Mouse (Mus musculus): ENCODE results near the gene Tmem184b. TPM values are rescaled to one million over a fixed set of nuclear protein-coding genes. Genes with fewer than 3 reads are reported as not detected.

Gene Tmem184b
- polyA plus RNA-seq, 1 experiment from 2014 or later = 29.4 TPM

- Histone ChIP-seq H3K4me3 (no peak overlapping the region), H3K9ac (no peak overlapping the region), H3K4me2 (no peak overlapping the region), H3K36me3 (ENCODE audit: poor library complexity, severe bottlenecking) (peaks cover 69% of the 10 kb centered on the region), H3K4me1 (no peaks in the 10 kb centered on the region), H3K27ac (no peak overlapping the region), H3K27me3 (no peaks in the 10 kb centered on the region), H3K9me3 (replicated peaks) (no peaks in the 10 kb centered on the region)
- ATAC-seq = no peak
- WGBS = 46% methylated on average over 3 of the region's 3 CpGs
These were observed 28.6 kb downstream of the Tmem184b start for GRCm38 (mm10) chr15:79374760-79375159.

DNA sequence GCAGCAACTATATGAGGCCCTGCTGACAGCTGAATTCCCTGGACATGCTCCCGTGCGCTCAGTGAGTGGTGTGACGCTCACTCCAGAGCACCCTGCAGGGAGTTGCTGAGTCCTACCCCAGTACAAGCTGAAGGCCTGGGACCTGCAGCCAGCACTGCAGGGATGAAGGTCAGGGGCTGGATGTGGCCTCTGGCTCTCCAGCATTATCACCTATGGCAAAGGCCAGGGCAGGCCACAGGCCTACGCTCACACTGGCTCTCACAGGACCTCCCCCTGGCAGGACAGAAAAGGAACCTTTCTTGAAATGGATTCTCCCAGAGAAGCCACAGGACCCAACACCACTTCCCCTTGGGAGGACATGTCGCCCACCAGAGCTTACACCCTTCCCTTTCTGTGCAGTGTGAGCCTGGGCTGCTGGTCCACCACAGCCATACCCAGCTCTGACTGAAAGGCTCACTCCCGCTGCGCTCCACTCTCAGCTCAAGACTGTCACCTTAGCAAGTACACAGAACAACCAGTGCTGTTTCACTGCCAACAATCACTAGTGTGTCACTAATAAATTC is 33.0 kb downstream of the Tmem184b start:
- H3K27me3 ChIP-seq = no peaks in the 10 kb centered on the region
- H3K4me1 ChIP-seq = no peaks in the 10 kb centered on the region
- no peak for ATAC-seq
- no peak overlapping the region for H3K4me2 ChIP-seq
- H3K9me3 ChIP-seq (replicated peaks) = no peaks in the 10 kb centered on the region
- H3K9ac ChIP-seq = no peak overlapping the region
- WGBS = 84% methylated on average over 7 of the region's 7 CpGs
- H3K36me3 ChIP-seq (ENCODE audit: poor library complexity, severe bottlenecking) = peaks cover 68% of the 10 kb centered on the region
- no peak overlapping the region for H3K27ac ChIP-seq
- no peak overlapping the region for H3K4me3 ChIP-seq

DNA sequence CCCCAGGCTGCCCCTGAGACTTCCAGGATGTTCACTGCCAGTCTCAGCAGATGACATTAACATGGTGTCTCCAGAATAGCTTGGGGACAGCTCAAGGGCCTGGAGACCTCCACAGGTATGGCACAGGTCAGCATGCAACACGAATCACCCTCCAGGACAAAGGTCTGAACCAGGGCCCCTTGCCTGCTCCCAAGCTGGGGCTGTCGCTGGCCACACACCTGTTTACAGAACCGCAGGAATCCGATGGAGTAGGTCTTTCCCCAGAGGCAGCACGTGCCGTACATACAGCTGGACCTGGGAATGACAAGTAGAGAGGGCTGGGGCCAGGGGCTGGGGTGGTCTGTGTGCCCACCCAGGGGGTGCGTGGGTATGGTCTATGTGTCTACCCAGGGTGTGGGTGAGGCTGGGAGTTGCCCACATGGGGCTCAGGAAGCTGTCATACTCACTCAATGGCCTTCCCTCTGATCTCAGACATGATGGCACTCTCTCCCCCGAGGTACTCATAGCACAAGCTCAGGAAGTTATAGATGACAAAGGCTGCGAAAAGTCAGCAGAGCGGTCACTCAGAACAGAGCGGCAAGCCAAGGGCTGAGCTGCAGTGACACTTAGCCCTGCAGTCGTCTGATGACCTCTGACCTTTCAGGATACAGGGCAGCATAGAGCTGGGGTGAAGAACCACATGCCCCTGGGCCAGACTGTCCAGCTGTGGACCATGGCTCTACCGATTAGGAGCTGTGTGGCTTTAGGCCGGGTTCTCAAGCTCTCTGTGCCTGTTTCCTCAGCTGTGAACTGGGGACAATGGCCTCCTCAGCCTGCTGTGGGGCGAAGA is 33.7 kb downstream of the Tmem184b start:
- ATAC-seq = no peak
- WGBS = 81% methylated on average over 15 of the region's 15 CpGs
- Histone ChIP-seq H3K27me3 (no peaks in the 10 kb centered on the region), H3K27ac (no peak overlapping the region), H3K36me3 (ENCODE audit: poor library complexity, severe bottlenecking) (peaks cover 74% of the 10 kb centered on the region), H3K4me2 (no peak overlapping the region), H3K9me3 (replicated peaks) (no peaks in the 10 kb centered on the region), H3K4me3 (no peak overlapping the region), H3K9ac (no peak overlapping the region), H3K4me1 (no peaks in the 10 kb centered on the region)

GRCm38 (mm10) chr15:79368861-79369440 is 34.4 kb downstream of the Tmem184b start:
- ATAC-seq = no peak
- no peak overlapping the region for H3K9ac ChIP-seq
- no peaks in the 10 kb centered on the region for H3K9me3 ChIP-seq (replicated peaks)
- no peaks in the 10 kb centered on the region for H3K4me1 ChIP-seq
- H3K4me3 ChIP-seq = no peak overlapping the region
- H3K27ac ChIP-seq = no peak overlapping the region
- peaks cover 77% of the 10 kb centered on the region for H3K36me3 ChIP-seq (ENCODE audit: poor library complexity, severe bottlenecking)
- no peaks in the 10 kb centered on the region for H3K27me3 ChIP-seq
- no peak overlapping the region for H3K4me2 ChIP-seq
- 93% methylated on average over 8 of the region's 8 CpGs for WGBS

GRCm38 (mm10) chr15:79368313-79368811 is 35.0 kb downstream of the Tmem184b start:
- WGBS = 76% methylated on average over 14 of the region's 14 CpGs
- H3K27me3 ChIP-seq = no peaks in the 10 kb centered on the region
- H3K4me3 ChIP-seq = no peak overlapping the region
- no peak overlapping the region for H3K9ac ChIP-seq
- H3K4me1 ChIP-seq = no peaks in the 10 kb centered on the region
- no peak overlapping the region for H3K4me2 ChIP-seq
- H3K36me3 ChIP-seq (ENCODE audit: poor library complexity, severe bottlenecking) = peaks cover 78% of the 10 kb centered on the region
- H3K9me3 ChIP-seq (replicated peaks) = no peaks in the 10 kb centered on the region
- no peak for ATAC-seq
- H3K27ac ChIP-seq = no peak overlapping the region

DNA sequence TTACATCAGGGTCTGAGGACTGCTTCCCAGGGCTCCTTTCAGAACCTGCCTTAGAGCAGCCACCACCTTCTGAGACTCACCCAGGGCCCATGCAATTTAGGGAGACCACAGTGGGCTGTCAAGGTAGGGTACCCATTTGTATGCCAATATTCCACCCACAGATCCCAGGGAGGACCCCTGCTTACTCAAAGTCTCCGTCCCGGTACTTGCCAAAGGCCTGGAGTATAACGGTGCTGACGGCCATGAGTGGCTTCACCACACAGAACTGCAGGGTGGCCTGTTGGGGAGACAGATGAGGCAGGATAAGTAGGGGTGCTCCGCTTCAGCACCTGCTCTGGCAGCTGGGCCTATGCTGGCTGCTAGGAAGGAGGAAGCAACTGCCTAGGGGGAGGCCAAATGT is 37.0 kb downstream of the Tmem184b start:
- Histone ChIP-seq H3K4me3 (no peak overlapping the region), H3K27ac (no peak overlapping the region), H3K9ac (no peak overlapping the region), H3K4me1 (no peaks in the 10 kb centered on the region), H3K9me3 (replicated peaks) (no peaks in the 10 kb centered on the region), H3K27me3 (no peaks in the 10 kb centered on the region), H3K36me3 (ENCODE audit: poor library complexity, severe bottlenecking) (peaks cover 79% of the 10 kb centered on the region), H3K4me2 (no peak overlapping the region)
- no peak for ATAC-seq
- WGBS = 94% methylated on average over 5 of the region's 5 CpGs

DNA sequence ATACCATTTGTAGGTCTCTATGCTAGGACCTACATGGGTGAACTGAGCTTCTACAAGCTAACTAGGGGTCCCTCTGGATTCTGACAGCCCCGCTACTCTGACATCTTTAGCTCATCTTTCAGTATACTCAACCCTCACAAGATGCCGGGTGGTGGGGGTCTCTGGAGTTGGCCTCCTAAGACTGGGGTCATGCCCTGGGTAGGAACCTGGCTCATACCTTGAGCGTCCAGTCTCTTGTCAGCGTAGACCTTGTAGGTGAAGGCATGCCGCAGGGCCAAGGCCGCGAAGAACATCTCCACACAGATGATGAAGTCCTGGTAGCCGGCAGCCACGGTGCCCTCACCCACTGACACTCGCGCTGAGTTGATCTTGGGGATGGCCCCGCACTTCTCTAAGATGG is 38.3 kb downstream of the Tmem184b start:
- Histone ChIP-seq H3K9me3 (replicated peaks) (no peaks in the 10 kb centered on the region), H3K4me2 (no peak overlapping the region), H3K27ac (no peak overlapping the region), H3K36me3 (ENCODE audit: poor library complexity, severe bottlenecking) (peaks cover 82% of the 10 kb centered on the region), H3K4me3 (no peak overlapping the region), H3K4me1 (peaks cover 3% of the 10 kb centered on the region), H3K27me3 (no peaks in the 10 kb centered on the region), H3K9ac (no peak overlapping the region)
- 97% methylated on average over 12 of the region's 12 CpGs for WGBS
- ATAC-seq = no peak

DNA sequence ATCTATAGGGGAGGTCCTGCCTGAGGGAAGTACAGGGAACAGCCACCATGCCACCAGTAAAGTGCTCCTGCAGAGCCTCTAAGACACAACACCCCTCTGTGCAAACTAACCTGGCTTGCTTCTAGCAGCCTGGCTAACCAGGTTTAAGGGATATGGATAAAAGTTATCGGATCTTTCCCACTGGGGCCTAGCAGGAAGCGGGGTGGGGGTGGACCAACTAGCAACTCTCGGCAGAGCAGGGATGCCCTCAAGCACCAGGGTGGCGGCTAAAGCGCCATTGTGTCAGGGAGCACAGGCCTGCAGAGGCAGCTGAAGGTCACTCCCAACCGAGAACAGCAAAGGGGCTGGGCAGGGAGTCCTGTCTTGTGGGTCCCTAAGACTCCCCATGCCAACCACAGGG is 39.2 kb downstream of the Tmem184b start:
- no peak for ATAC-seq
- Histone ChIP-seq H3K36me3 (ENCODE audit: poor library complexity, severe bottlenecking) (peaks cover 75% of the 10 kb centered on the region), H3K27ac (no peak overlapping the region), H3K4me1 (peaks cover 7% of the 10 kb centered on the region), H3K9ac (no peak overlapping the region), H3K4me3 (no peak overlapping the region), H3K27me3 (no peaks in the 10 kb centered on the region), H3K4me2 (no peak overlapping the region), H3K9me3 (replicated peaks) (no peaks in the 10 kb centered on the region)
- 78% methylated on average over 6 of the region's 6 CpGs for WGBS

GRCm38 (mm10) chr15:79361023-79361422 is 42.3 kb downstream of the Tmem184b start:
- Histone ChIP-seq H3K36me3 (ENCODE audit: poor library complexity, severe bottlenecking) (peaks cover 58% of the 10 kb centered on the region), H3K4me3 (no peak overlapping the region)
- 74% methylated on average over 4 of the region's 4 CpGs for WGBS

GRCm38 (mm10) chr15:79360371-79360770 is 43.0 kb downstream of the Tmem184b start:
- H3K36me3 ChIP-seq (ENCODE audit: poor library complexity, severe bottlenecking) = peaks cover 51% of the 10 kb centered on the region
- no peak overlapping the region for H3K4me3 ChIP-seq
- ATAC-seq = no peak
- H3K27ac ChIP-seq = no peak overlapping the region
- peaks cover 28% of the 10 kb centered on the region for H3K4me1 ChIP-seq
- H3K9ac ChIP-seq = no peak overlapping the region
- H3K9me3 ChIP-seq (replicated peaks) = no peaks in the 10 kb centered on the region
- H3K27me3 ChIP-seq = peaks cover 15% of the 10 kb centered on the region
- no peak overlapping the region for H3K4me2 ChIP-seq
- 72% methylated on average over 7 of the region's 7 CpGs for WGBS

More at GRCm38 (mm10) chr15:79361023-79361422, 42.3 kb downstream of the Tmem184b start:
- H3K27me3 ChIP-seq = peaks cover 10% of the 10 kb centered on the region
- H3K4me1 ChIP-seq = peaks cover 28% of the 10 kb centered on the region
- no peak for ATAC-seq
- no peaks in the 10 kb centered on the region for H3K9me3 ChIP-seq (replicated peaks)
- H3K4me2 ChIP-seq = no peak overlapping the region
- H3K27ac ChIP-seq = no peak overlapping the region; the same call in 1 of the 2 replicates
- no peak overlapping the region for H3K9ac ChIP-seq

GRCm38 (mm10) chr15:79359954-79360353 is 43.4 kb downstream of the Tmem184b start:
- Histone ChIP-seq H3K9ac (no peak overlapping the region), H3K4me2 (no peak overlapping the region), H3K4me3 (no peak overlapping the region), H3K36me3 (ENCODE audit: poor library complexity, severe bottlenecking) (peaks cover 47% of the 10 kb centered on the region), H3K9me3 (replicated peaks) (no peaks in the 10 kb centered on the region), H3K27me3 (peaks cover 15% of the 10 kb centered on the region), H3K27ac (no peak overlapping the region), H3K4me1 (peaks cover 28% of the 10 kb centered on the region)
- no peak for ATAC-seq
- WGBS = 31% methylated on average over 6 of the region's 6 CpGs

- Histone ChIP-seq H3K9ac (0 out of 2 replicates have a peak overlapping the region, but pooled peaks have one; percentile 71), H3K27me3 (peaks cover 15% of the 10 kb centered on the region), H3K9me3 (replicated peaks) (no peaks in the 10 kb centered on the region), H3K4me2 (peak overlapping the region; percentile 98), H3K4me3 (peak overlapping the region; percentile 47), H3K27ac (no peak overlapping the region), H3K4me1 (peaks cover 28% of the 10 kb centered on the region), H3K36me3 (ENCODE audit: poor library complexity, severe bottlenecking) (peaks cover 29% of the 10 kb centered on the region)
- WGBS = 34% methylated on average over 12 of the region's 12 CpGs
- ATAC-seq = peak; percentile 39; the same call in 1 of the 2 replicates
These were observed 45.2 kb downstream of the Tmem184b start for GRCm38 (mm10) chr15:79357974-79358690.
